Mouse (Mus musculus) lung, postnatal 0 days (tissue): ENCODE measurements around the gene Hps3. TPM values are rescaled to one million over a fixed set of nuclear protein-coding genes. Genes with fewer than 3 reads are reported as not detected.
"Not testable (repeated sequence)": the region's sequence is repeated elsewhere in the genome, so short reads cannot be mapped to it uniquely, and the experiment has no call there.

ENCODE experiments used
- ATAC-seq: fragments of 200-750 bp; cut with Nextera tagmentation; 2 replicates; pipeline ENCODE4 v1.8.0; 2017; ENCODE audit warnings: moderate library complexity
- DNase-seq: peaks from one replicate; pipeline ENCODE4 v3.0.0-alpha.2; 2016; ENCODE audit warnings: low spot score
- H3K27ac ChIP-seq: fragments of 300-500 bp; sonication (generic); 2 replicates; pipeline ENCODE4 v1.5.1; 2014; ENCODE audit warnings: antibody characterized with exemption, mild to moderate bottlenecking, low read length, mixed read lengths
- H3K27me3 ChIP-seq: fragments of 300-500 bp; sonication (generic); replicated peaks from 2 replicates; pipeline ENCODE4 v1.6.1; 2014; ENCODE audit warnings: low read length, mixed read lengths; ENCODE audit not compliant: insufficient read depth
- H3K36me3 ChIP-seq: fragments of 300-500 bp; sonication (generic); 2 replicates; pipeline ENCODE4 v1.6.1; 2014; ENCODE audit warnings: low read length, mixed read lengths; ENCODE audit not compliant: insufficient read depth
- H3K4me1 ChIP-seq: fragments of 300-500 bp; sonication (generic); 2 replicates; pipeline ENCODE4 v1.6.1; 2014; ENCODE audit warnings: antibody characterized with exemption, low read depth, low read length, mixed read lengths; ENCODE audit not compliant: insufficient read depth
- H3K4me2 ChIP-seq: fragments of 300-500 bp; sonication (generic); replicated peaks from 2 replicates; pipeline ENCODE4 v1.6.1; 2014; ENCODE audit warnings: low read depth, mild to moderate bottlenecking, low read length, moderate library complexity, mixed read lengths
- H3K4me3 ChIP-seq: fragments of 300-500 bp; sonication (generic); 2 replicates; pipeline ENCODE4 v1.5.1; 2014; ENCODE audit warnings: low read depth, low read length
- H3K9ac ChIP-seq: fragments of 300-500 bp; sonication (generic); replicated peaks from 2 replicates; pipeline ENCODE4 v1.6.1; 2014; ENCODE audit warnings: low read depth, mild to moderate bottlenecking
- H3K9me3 ChIP-seq: fragments of 300-500 bp; sonication (generic); 2 replicates; pipeline ENCODE4 v1.6.1; 2016; ENCODE audit warnings: low read length, mixed read lengths
- CTCF ChIP-seq: IDR thresholded peaks from 2 replicates; pipeline ENCODE4 v1.5.1; 2016; ENCODE audit warnings: antibody characterized with exemption, mild to moderate bottlenecking
- EP300 ChIP-seq: IDR thresholded peaks from 2 replicates; pipeline ENCODE4 v1.6.1; 2016; ENCODE audit warnings: antibody characterized with exemption, mild to moderate bottlenecking, control low read depth
- WGBS: fragments of 180-500 bp; shearing (Covaris S2); extraction: QIAGEN DNeasy Blood & Tissue Kit; methylation state at CpG from one replicate; pipeline ENCODE4 v1.1.7; 2014; 5-methylcytosine and 5-hydroxymethylcytosine counted together
- polyA plus RNA-seq: library from polyadenylated mRNA; unstranded; fragments of >200 nt; fragmentation: Nextera tagmentation; extraction: Ambion mirVana; gene quantifications from 2 replicates; pipeline ENCODE4 v1.2.1, GENCODE M21; 2015

Hps3 gene
- polyA plus RNA-seq, 1 experiment from 2014 or later = 10.1 TPM

GRCm38 (mm10) chr3:20026481-20026880, 8.6 kb downstream of the Hps3 start:
- no peaks in the 10 kb centered on the region for H3K27me3 ChIP-seq
- no peaks in the 10 kb centered on the region for H3K4me1 ChIP-seq
- no peak overlapping the region for H3K9ac ChIP-seq
- ATAC-seq (no peak), DNase-seq (no peak)
- H3K36me3 ChIP-seq = 0 out of 2 replicates have a peak, but pooled peaks cover 8% of the 10 kb centered on the region
- H3K4me2 ChIP-seq = no peak overlapping the region
- no peaks in the 10 kb centered on the region for H3K9me3 ChIP-seq
- TF ChIP-seq CTCF (no peak), EP300 (no peak)
- no peak overlapping the region for H3K27ac ChIP-seq
- no peak overlapping the region for H3K4me3 ChIP-seq

GRCm38 (mm10) chr3:20023832-20024231, 11.3 kb downstream of the Hps3 start:
- 48% methylated on average over 1 of the region's 1 CpGs for WGBS
- H3K4me3 ChIP-seq = no peak overlapping the region
- no peak for DNase-seq
- H3K9me3 ChIP-seq = no peaks in the 10 kb centered on the region
- no peak overlapping the region for H3K4me2 ChIP-seq
- TF ChIP-seq CTCF = no peak
- H3K36me3 ChIP-seq = 0 out of 2 replicates have a peak, but pooled peaks cover 8% of the 10 kb centered on the region
- H3K4me1 ChIP-seq = no peaks in the 10 kb centered on the region
- no peak overlapping the region for H3K27ac ChIP-seq
- ATAC-seq = no peak
- no peaks in the 10 kb centered on the region for H3K27me3 ChIP-seq
- no peak overlapping the region for H3K9ac ChIP-seq

GRCm38 (mm10) chr3:20018076-20018475, 17.0 kb downstream of the Hps3 start:
- Histone ChIP-seq H3K36me3 (peaks cover 35% of the 10 kb centered on the region; the same call in 1 of the 2 replicates), H3K4me1 (no peaks in the 10 kb centered on the region), H3K9me3 (no peaks in the 10 kb centered on the region), H3K4me2 (no peak overlapping the region), H3K27ac (no peak overlapping the region), H3K4me3 (no peak overlapping the region), H3K27me3 (no peaks in the 10 kb centered on the region), H3K9ac (no peak overlapping the region)
- ATAC-seq (no peak), DNase-seq (no peak)
- TF ChIP-seq EP300 (no peak), CTCF (no peak)
- 69% methylated on average over 8 of the region's 8 CpGs for WGBS

GRCm38 (mm10) chr3:20014454-20014853, 20.7 kb downstream of the Hps3 start:
- no peak overlapping the region for H3K4me2 ChIP-seq
- ATAC-seq = no peak
- WGBS = 86% methylated on average over 2 of the region's 2 CpGs
- no peak overlapping the region for H3K4me3 ChIP-seq
- no peak for TF ChIP-seq CTCF
- TF ChIP-seq EP300 = no peak
- no peak overlapping the region for H3K9ac ChIP-seq
- no peaks in the 10 kb centered on the region for H3K4me1 ChIP-seq
- peaks cover 27% of the 10 kb centered on the region; the same call in 1 of the 2 replicates for H3K36me3 ChIP-seq
- no peak for DNase-seq
- H3K27ac ChIP-seq = no peak overlapping the region
- H3K9me3 ChIP-seq = no peaks in the 10 kb centered on the region
- no peaks in the 10 kb centered on the region for H3K27me3 ChIP-seq

GRCm38 (mm10) chr3:20010905-20011304, 24.2 kb downstream of the Hps3 start:
- DNase-seq = not testable (repeated sequence)
- H3K36me3 ChIP-seq = 0 out of 2 replicates have a peak, but pooled peaks cover 15% of the 10 kb centered on the region

GRCm38 (mm10) chr3:20010464-20010863, 24.7 kb downstream of the Hps3 start:
- Histone ChIP-seq H3K27ac (no peak overlapping the region), H3K4me3 (no peak overlapping the region), H3K9ac (no peak overlapping the region), H3K36me3 (0 out of 2 replicates have a peak, but pooled peaks cover 10% of the 10 kb centered on the region), H3K4me1 (no peaks in the 10 kb centered on the region), H3K4me2 (no peak overlapping the region), H3K27me3 (no peaks in the 10 kb centered on the region), H3K9me3 (no peaks in the 10 kb centered on the region)
- DNase-seq (no peak), ATAC-seq (no peak)
- no peak for TF ChIP-seq CTCF
- no peak for TF ChIP-seq EP300
- WGBS = 88% methylated on average over 9 of the region's 9 CpGs

More at GRCm38 (mm10) chr3:20010905-20011304, 24.2 kb downstream of the Hps3 start:
- H3K4me3 ChIP-seq, H3K27ac ChIP-seq, H3K9me3 ChIP-seq, H3K27me3 ChIP-seq, ATAC-seq, H3K9ac ChIP-seq, H3K4me2 ChIP-seq, H3K4me1 ChIP-seq: not testable (repeated sequence)
- WGBS = 78% methylated on average over 7 of the region's 7 CpGs

- no peaks in the 10 kb centered on the region for H3K27me3 ChIP-seq
- WGBS = 88% methylated on average over 5 of the region's 5 CpGs
- no peak overlapping the region for H3K4me3 ChIP-seq
- H3K9me3 ChIP-seq = no peaks in the 10 kb centered on the region
- ATAC-seq (no peak), DNase-seq (no peak)
- no peak overlapping the region for H3K4me2 ChIP-seq
- no peak overlapping the region for H3K9ac ChIP-seq
- H3K27ac ChIP-seq = no peak overlapping the region
- H3K4me1 ChIP-seq = no peaks in the 10 kb centered on the region
- TF ChIP-seq CTCF = no peak
- TF ChIP-seq EP300 = no peak
- 0 out of 2 replicates have a peak, but pooled peaks cover 5% of the 10 kb centered on the region for H3K36me3 ChIP-seq
Measured at GRCm38 (mm10) chr3:20007759-20008158, 27.4 kb downstream of the Hps3 start.
